Mouse (Mus musculus): ENCODE results near the gene Dcdc2a. TPM values are rescaled to one million over a fixed set of nuclear protein-coding genes. Genes with fewer than 3 reads are reported as not detected.

Gene Dcdc2a
- polyA plus RNA-seq, 1 experiment from 2014 or later = 0.22 TPM

DNA sequence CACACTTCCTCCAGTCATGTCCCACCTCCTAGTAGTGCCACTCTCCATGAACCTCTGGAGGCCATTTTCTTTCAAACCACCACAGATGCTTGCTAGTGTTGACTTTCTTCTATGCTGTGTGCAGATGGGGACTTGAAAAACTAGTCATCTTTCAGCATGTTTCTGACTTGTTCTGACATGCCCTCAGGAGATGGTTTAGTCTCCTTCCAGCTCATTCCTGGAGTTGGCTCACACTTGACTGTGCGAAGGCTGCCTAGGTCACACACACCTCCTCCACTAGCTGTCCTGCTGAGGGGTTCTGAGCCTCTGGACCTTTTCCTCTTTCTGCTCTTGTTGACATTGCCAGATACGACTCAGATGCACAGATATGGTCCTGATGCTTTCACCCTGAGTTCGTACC lies 106.8 kb downstream of the Dcdc2a start:
- Histone ChIP-seq H3K4me1 (ENCODE audit: control insufficient read depth, insufficient read depth, low read length) (peaks cover 6% of the 10 kb centered on the region; the same call in 1 of the 2 replicates), H3K4me3 (ENCODE audit: low read depth, low read length) (no peak overlapping the region), H3K9me3 (ENCODE audit: control insufficient read depth, low read depth, low read length) (no peaks in the 10 kb centered on the region), H3K4me2 (replicated peaks; ENCODE audit: low read depth, low read length) (no peak overlapping the region), H3K27ac (ENCODE audit: low read length) (no peak overlapping the region), H3K9ac (replicated peaks; ENCODE audit: low read depth, low read length) (no peak overlapping the region), H3K27me3 (ENCODE audit: control insufficient read depth, insufficient read depth, low read length) (no peaks in the 10 kb centered on the region), H3K36me3 (ENCODE audit: control insufficient read depth, insufficient read depth, low read length) (no peaks in the 10 kb centered on the region)
- no peak for ATAC-seq (ENCODE audit: insufficient number of reproducible peaks, insufficient read depth, low FRiP score, low read depth)
- 74% methylated on average over 3 of the region's 3 CpGs for WGBS

DNA sequence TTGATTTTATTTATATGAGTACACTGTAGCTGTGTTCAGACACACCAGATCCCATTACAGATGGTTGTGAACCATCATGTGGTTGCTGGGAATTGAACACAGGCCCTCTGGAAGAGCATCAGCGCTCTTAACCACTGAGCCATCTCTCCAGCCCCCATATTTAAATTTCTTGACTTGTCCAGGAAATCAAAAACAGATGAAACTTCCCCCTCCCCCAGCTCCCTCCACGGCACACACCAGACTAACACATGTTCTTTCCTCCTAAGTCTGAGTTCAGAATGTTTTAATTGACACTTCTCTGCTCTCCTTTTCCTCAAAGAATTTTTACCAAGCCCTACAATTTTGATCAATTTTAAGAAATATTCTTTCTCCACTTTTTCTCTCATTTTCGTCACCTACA lies 113.1 kb downstream of the Dcdc2a start:
- Histone ChIP-seq H3K9me3 (ENCODE audit: control insufficient read depth, low read depth, low read length) (no peaks in the 10 kb centered on the region), H3K4me2 (replicated peaks; ENCODE audit: low read depth, low read length) (no peak overlapping the region), H3K9ac (replicated peaks; ENCODE audit: low read depth, low read length) (no peak overlapping the region), H3K27ac (ENCODE audit: low read length) (no peak overlapping the region), H3K36me3 (ENCODE audit: control insufficient read depth, insufficient read depth, low read length) (no peaks in the 10 kb centered on the region), H3K4me3 (ENCODE audit: low read depth, low read length) (no peak overlapping the region), H3K4me1 (ENCODE audit: control insufficient read depth, insufficient read depth, low read length) (no peaks in the 10 kb centered on the region), H3K27me3 (ENCODE audit: control insufficient read depth, insufficient read depth, low read length) (no peaks in the 10 kb centered on the region)
- no peak for ATAC-seq (ENCODE audit: insufficient number of reproducible peaks, insufficient read depth, low FRiP score, low read depth)
- 83% methylated on average over 3 of the region's 3 CpGs for WGBS

DNA sequence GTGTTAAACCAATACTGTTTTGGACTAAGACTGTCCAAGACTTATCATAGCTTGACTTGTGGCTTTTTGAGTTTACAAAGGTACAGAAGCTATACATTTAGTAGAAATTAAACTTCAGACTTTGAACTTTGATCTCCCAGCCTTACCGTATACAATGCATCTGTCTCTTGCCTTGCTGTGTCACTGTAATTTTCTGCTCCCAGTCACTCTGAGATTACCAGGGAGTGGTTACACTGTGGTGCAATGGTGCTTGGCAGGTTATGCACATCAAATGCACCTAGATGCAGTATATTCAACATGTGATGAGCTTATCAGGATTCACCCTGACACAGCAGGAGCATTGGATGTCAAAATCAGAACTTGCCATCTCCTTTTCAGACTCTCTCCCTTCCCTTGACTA lies 122.0 kb downstream of the Dcdc2a start:
- Histone ChIP-seq H3K9ac (replicated peaks; ENCODE audit: low read depth, low read length) (no peak overlapping the region), H3K4me2 (replicated peaks; ENCODE audit: low read depth, low read length) (no peak overlapping the region), H3K36me3 (ENCODE audit: control insufficient read depth, insufficient read depth, low read length) (no peaks in the 10 kb centered on the region), H3K4me1 (ENCODE audit: control insufficient read depth, insufficient read depth, low read length) (no peaks in the 10 kb centered on the region), H3K27ac (ENCODE audit: low read length) (no peak overlapping the region), H3K9me3 (ENCODE audit: control insufficient read depth, low read depth, low read length) (no peaks in the 10 kb centered on the region), H3K4me3 (ENCODE audit: low read depth, low read length) (no peak overlapping the region), H3K27me3 (ENCODE audit: control insufficient read depth, insufficient read depth, low read length) (no peaks in the 10 kb centered on the region)
- 83% methylated on average over 1 of the region's 1 CpGs for WGBS
- no peak for ATAC-seq (ENCODE audit: insufficient number of reproducible peaks, insufficient read depth, low FRiP score, low read depth)

DNA sequence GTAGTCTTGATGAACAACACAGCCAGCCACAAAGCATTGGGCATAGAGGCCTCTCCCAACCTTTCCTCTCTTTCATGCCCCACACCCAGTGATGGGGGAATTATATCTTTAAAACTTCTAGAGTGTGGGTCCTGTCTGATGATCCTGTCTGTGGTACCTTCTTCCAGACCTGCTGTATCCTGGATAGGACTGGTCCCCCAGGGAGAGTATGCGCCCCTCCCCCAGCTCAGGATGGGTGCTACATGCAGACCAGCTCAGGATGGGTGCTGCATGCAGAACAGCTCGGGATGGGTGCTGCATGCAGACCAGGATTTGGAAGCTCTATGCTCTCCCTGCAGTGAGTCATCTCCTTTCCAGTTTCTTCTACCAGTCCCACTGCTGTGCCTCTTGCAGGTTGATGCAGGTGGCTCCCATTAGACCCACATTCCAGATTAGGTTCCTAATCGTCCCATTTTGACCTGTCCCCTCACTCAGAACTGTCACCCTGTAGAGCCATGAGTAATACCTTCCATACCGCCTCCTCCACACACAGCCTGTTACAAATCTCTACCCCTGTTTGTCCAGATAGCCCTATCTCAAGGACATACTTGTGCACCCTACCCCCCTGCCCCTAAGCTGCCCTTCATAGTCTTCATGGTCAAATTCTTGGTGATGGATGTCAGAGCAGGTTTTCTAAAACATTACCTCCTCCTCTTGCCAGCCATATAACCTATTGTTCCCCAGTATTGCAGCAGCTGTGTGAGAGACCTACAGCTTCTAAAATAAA lies 122.6 kb downstream of the Dcdc2a start:
- Histone ChIP-seq H3K4me2 (replicated peaks; ENCODE audit: low read depth, low read length) (no peak overlapping the region), H3K27ac (ENCODE audit: low read length) (no peak overlapping the region), H3K4me3 (ENCODE audit: low read depth, low read length) (no peak overlapping the region), H3K4me1 (ENCODE audit: control insufficient read depth, insufficient read depth, low read length) (no peaks in the 10 kb centered on the region), H3K36me3 (ENCODE audit: control insufficient read depth, insufficient read depth, low read length) (no peaks in the 10 kb centered on the region), H3K9me3 (ENCODE audit: control insufficient read depth, low read depth, low read length) (no peaks in the 10 kb centered on the region), H3K9ac (replicated peaks; ENCODE audit: low read depth, low read length) (no peak overlapping the region), H3K27me3 (ENCODE audit: control insufficient read depth, insufficient read depth, low read length) (no peaks in the 10 kb centered on the region)
- WGBS = 68% methylated on average over 4 of the region's 4 CpGs
- no peak for ATAC-seq (ENCODE audit: insufficient number of reproducible peaks, insufficient read depth, low FRiP score, low read depth)

DNA sequence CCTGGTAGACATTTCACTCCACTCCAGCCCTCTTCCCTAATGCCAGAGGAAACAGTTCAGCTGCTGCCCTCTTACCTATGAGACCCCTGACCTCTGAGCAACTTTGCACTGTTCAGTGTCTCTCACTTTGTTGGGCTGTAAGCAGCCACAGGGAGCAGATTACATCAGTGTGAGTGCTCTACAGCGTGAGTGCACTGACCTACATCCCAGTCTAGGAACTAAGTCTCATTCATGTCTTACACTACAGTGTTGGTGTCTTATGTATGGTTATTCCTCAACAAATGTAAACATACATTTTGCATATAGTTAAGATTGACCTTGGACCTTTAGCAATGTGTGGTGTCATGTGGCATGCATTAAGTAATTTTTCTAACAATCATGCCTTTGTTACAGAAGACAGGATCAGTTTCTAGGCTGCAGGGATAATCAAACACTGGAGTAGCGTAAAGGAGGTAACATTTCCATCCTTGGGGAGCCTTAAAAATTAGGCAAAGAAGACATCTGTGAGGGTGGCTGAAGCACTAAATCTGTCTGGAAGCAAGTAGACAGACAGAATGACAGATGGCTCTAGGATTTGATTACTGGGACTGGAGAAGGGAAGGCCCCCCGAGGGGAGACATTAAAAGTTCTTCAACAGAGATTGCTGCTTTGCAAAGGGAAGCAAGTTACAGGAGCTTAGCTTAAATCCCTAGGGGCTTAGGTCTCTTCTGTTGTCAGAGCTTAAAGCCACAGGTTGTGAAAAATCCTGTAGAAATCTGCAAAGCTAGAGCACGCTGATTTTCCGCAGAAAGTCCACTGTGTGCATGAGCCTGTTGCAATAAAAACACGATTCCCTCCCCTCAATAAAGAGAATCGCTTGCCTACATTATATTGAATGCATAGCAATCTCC lies 130.9 kb downstream of the Dcdc2a start:
- Histone ChIP-seq H3K4me3 (ENCODE audit: low read depth, low read length) (no peak overlapping the region), H3K4me2 (replicated peaks; ENCODE audit: low read depth, low read length) (peak overlapping the region; percentile 31), H3K4me1 (ENCODE audit: control insufficient read depth, insufficient read depth, low read length) (0 out of 2 replicates have a peak, but pooled peaks cover 4% of the 10 kb centered on the region), H3K9ac (replicated peaks; ENCODE audit: low read depth, low read length) (no peak overlapping the region), H3K36me3 (ENCODE audit: control insufficient read depth, insufficient read depth, low read length) (no peaks in the 10 kb centered on the region), H3K27ac (ENCODE audit: low read length) (no peak overlapping the region), H3K9me3 (ENCODE audit: control insufficient read depth, low read depth, low read length) (no peaks in the 10 kb centered on the region), H3K27me3 (ENCODE audit: control insufficient read depth, insufficient read depth, low read length) (no peaks in the 10 kb centered on the region)
- no peak for ATAC-seq (ENCODE audit: insufficient number of reproducible peaks, insufficient read depth, low FRiP score, low read depth)
- WGBS = 26% methylated on average over 7 of the region's 7 CpGs

DNA sequence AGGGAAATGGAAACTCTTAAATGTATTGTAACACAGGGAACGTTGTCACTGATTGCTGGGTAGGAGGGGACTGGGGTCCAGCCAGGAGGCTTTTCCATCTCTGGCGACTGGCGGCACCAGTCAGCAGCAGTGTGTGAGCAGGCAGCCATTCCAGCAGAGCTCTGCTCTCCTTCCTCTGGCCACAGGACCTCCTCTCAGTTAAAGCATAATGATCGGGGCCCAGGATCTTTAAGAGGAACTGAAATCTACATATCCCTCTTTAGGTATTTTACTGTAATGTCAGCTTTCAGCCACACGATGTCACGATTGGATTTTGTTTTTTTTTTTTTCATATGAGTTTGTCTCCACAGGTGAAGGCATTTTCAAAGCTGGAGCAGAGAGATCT lies 131.5 kb downstream of the Dcdc2a start:
- 6% methylated on average over 6 of the region's 6 CpGs for WGBS
- Histone ChIP-seq H3K27me3 (ENCODE audit: control insufficient read depth, insufficient read depth, low read length) (no peaks in the 10 kb centered on the region), H3K4me2 (replicated peaks; ENCODE audit: low read depth, low read length) (peak overlapping the region; percentile 31), H3K27ac (ENCODE audit: low read length) (no peak overlapping the region), H3K36me3 (ENCODE audit: control insufficient read depth, insufficient read depth, low read length) (no peaks in the 10 kb centered on the region), H3K4me1 (ENCODE audit: control insufficient read depth, insufficient read depth, low read length) (0 out of 2 replicates have a peak, but pooled peaks cover 4% of the 10 kb centered on the region), H3K4me3 (ENCODE audit: low read depth, low read length) (no peak overlapping the region), H3K9ac (replicated peaks; ENCODE audit: low read depth, low read length) (no peak overlapping the region), H3K9me3 (ENCODE audit: control insufficient read depth, low read depth, low read length) (no peaks in the 10 kb centered on the region)
- ATAC-seq (ENCODE audit: insufficient number of reproducible peaks, insufficient read depth, low FRiP score, low read depth) = no peak

DNA sequence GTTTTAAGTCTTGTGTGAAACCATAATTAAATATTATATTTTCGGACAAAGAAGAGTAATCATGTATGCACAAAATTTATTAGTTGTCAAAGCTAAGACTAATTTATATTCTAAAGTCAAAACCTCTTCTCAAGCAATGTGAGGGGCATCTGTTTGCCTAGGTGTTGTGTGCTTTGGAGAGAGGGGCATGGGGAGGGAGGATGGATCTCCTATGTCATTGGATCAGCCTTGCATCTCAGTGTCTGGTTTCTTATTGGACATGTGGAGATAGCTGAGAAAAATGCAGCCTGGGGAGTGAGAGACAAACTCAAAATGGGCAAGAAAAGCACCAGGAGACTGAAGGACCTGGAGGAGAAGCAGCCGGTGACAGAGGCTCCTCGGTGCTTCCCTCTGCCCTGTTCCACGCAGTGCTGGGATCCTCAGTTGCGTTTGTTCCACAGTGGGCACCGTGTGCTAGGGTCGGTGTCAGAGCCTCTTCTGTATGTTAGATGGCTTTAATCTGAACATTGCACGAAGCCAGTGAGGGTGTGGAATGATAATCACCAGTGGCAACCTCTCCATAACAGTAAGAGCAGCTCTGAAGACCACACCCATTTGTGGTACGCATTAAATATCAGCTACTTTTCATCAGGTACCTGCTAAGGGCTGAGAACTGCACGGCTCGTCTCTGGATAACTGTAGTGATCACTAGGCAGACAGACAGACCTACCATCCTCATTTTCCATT lies 133.8 kb downstream of the Dcdc2a start:
- Histone ChIP-seq H3K4me2 (replicated peaks; ENCODE audit: low read depth, low read length) (no peak overlapping the region), H3K27me3 (ENCODE audit: control insufficient read depth, insufficient read depth, low read length) (no peaks in the 10 kb centered on the region), H3K4me1 (ENCODE audit: control insufficient read depth, insufficient read depth, low read length) (0 out of 2 replicates have a peak, but pooled peaks cover 4% of the 10 kb centered on the region), H3K27ac (ENCODE audit: low read length) (no peak overlapping the region), H3K9me3 (ENCODE audit: control insufficient read depth, low read depth, low read length) (no peaks in the 10 kb centered on the region), H3K9ac (replicated peaks; ENCODE audit: low read depth, low read length) (no peak overlapping the region), H3K36me3 (ENCODE audit: control insufficient read depth, insufficient read depth, low read length) (no peaks in the 10 kb centered on the region), H3K4me3 (ENCODE audit: low read depth, low read length) (no peak overlapping the region)
- ATAC-seq (ENCODE audit: insufficient number of reproducible peaks, insufficient read depth, low FRiP score, low read depth) = peak; percentile 73; the same call in 1 of the 2 replicates
- 80% methylated on average over 11 of the region's 11 CpGs for WGBS

DNA sequence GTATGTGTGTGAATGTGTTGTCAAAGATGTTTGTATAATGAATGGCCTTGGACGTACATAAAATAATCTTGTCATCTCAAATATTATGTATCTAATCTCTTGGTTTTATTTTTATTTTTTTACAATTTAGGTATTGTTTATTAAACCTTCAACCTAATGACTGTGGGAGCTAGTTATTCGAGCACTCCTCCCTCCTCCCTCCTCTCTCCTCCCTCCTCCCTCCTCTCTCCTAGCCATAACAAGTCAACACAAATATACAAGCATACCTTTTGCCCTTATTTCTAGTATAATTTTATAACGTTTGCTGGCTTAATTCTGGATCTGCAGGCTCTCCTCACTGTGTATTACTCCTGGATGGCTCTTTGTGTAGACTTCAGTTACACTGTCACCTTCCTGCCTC lies 134.4 kb downstream of the Dcdc2a start:
- H3K27me3 ChIP-seq (ENCODE audit: control insufficient read depth, insufficient read depth, low read length) = no peaks in the 10 kb centered on the region

More for the DNA sequence above, 134.4 kb downstream of the Dcdc2a start:
- Histone ChIP-seq H3K9ac (replicated peaks; ENCODE audit: low read depth, low read length) (no peak overlapping the region), H3K4me3 (ENCODE audit: low read depth, low read length) (no peak overlapping the region), H3K4me2 (replicated peaks; ENCODE audit: low read depth, low read length) (no peak overlapping the region), H3K9me3 (ENCODE audit: control insufficient read depth, low read depth, low read length) (no peaks in the 10 kb centered on the region), H3K27ac (ENCODE audit: low read length) (no peak overlapping the region), H3K36me3 (ENCODE audit: control insufficient read depth, insufficient read depth, low read length) (no peaks in the 10 kb centered on the region), H3K4me1 (ENCODE audit: control insufficient read depth, insufficient read depth, low read length) (0 out of 2 replicates have a peak, but pooled peaks cover 4% of the 10 kb centered on the region)
- no peak for ATAC-seq (ENCODE audit: insufficient number of reproducible peaks, insufficient read depth, low FRiP score, low read depth)
- 65% methylated on average over 3 of the region's 3 CpGs for WGBS
